Mouse (Mus musculus): ENCODE results near the gene Pak4. TPM values are rescaled to one million over a fixed set of nuclear protein-coding genes. Genes with fewer than 3 reads are reported as not detected.

Pak4 gene
- polyA plus RNA-seq (2015; fragmentation: Nextera tagmentation; extraction: Ambion mirVana), result 5.3 and 6.2 TPM in 2 replicates

DNA sequence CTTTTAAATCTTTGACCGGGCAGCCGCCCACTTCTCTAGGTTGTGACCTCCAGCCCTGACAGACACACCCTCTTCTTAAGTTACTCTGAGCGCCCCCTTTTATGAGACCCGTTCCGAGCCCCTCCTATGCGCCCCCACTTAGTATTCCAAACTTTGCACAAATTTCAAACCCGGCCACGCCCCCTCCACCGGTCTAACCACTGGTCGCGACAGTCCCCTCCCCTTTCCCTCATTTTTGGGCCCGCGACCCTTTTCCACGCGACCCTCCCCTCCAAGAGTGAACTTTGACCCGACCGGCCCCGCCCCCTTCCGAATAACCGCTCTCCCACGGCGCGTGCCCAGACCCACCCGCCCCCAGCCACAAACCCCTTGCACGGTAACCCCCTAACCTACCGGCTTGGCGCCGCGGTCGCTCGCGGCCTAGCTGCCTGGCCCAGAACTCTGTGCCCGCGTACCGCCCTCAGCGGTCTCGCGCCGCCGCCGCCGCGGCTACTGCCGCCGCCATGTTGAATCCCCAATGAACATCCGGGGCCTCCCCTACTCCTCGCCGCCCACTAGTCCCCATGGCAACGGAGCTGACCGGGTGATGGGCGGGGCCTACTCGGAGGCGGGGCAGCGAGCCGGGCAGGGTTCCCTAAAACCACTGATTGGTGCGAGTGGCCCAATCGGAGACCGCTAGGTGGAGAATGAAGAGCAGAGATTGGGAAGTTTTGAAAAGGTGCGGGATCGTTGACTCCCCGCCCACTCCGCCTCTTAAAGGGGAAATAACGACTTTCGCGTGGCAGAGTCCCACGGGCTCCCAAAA lies at the start of gene Pak4, which contains the start of gene Samd4b:
TSS of gene Pak4 (minus strand) at position 544 of the 805 bp plus-strand sequence.
TSS of gene Samd4b (minus strand) at position 503 of the 805 bp plus-strand sequence.
- H3K36me3 ChIP-seq (replicated peaks; ENCODE audit: insufficient read depth, low read length), result 0 out of 2 replicates have a peak, but pooled peaks cover 4% of the 10 kb centered on the region
- H3K4me2 ChIP-seq (ENCODE audit: low read depth, low read length), result peak within 1 kb of the TSS; percentile 96
- TF ChIP-seq EP300 (IDR thresholded peaks at IDR 0.05; ENCODE audit: low read depth), result peak; percentile 37; the same call in 1 of the 2 replicates
- peak; percentile 51 for TF ChIP-seq CTCF (IDR thresholded peaks at IDR 0.05; ENCODE audit: low read depth)
- H3K27me3 ChIP-seq (ENCODE audit: insufficient read depth, low read length), result no peaks in the 10 kb centered on the region
- under 1% methylated on average over 66 of the region's 66 CpGs for WGBS (ENCODE audit: insufficient replicate concordance)
- H3K9ac ChIP-seq (replicated peaks), result peak within 1 kb of the TSS; percentile 72
- ATAC-seq, result peak; percentile 91
- no peaks in the 10 kb centered on the region for H3K9me3 ChIP-seq (ENCODE audit: low read length)
- H3K27ac ChIP-seq (ENCODE audit: low read depth), result peak within 1 kb of the TSS; percentile 79
- peak; percentile 100 for DNase-seq
- H3K4me1 ChIP-seq (ENCODE audit: insufficient read depth), result peaks cover 40% of the 10 kb centered on the region
- peak within 1 kb of the TSS; percentile 79 for H3K4me3 ChIP-seq (ENCODE audit: low read depth, low read length)

DNA sequence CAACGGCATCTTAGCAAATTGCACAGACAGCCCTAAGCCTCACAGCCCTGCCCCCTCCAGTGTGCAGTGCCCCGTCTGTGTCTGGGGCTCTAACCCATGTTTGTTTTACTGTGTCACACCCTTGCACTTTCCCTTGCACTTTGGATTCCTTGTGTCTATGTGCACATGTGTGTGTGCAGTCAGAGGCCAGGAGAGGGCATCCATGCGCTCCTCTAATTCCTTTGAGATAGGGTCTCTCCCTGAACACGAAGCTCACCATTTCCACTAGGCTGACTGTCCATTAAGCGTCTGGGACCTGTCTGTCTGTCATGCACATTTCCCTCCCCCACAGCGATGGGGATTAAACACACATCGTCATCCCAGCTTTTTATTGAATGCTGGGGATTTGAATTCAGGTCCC lies 49.0 kb upstream of the Pak4 start:
- Histone ChIP-seq H3K4me1 (ENCODE audit: insufficient read depth) (no peaks in the 10 kb centered on the region), H3K9ac (replicated peaks) (no peak overlapping the region), H3K27me3 (ENCODE audit: insufficient read depth, low read length) (no peaks in the 10 kb centered on the region), H3K27ac (ENCODE audit: low read depth) (no peak overlapping the region), H3K4me2 (ENCODE audit: low read depth, low read length) (no peak overlapping the region), H3K36me3 (replicated peaks; ENCODE audit: insufficient read depth, low read length) (no peaks in the 10 kb centered on the region), H3K9me3 (ENCODE audit: low read length) (no peaks in the 10 kb centered on the region), H3K4me3 (ENCODE audit: low read depth, low read length) (no peak overlapping the region)
- no peak for DNase-seq
- 52% methylated on average over 7 of the region's 7 CpGs for WGBS (ENCODE audit: insufficient replicate concordance)
- ATAC-seq, result no peak
- peak; percentile 32 for TF ChIP-seq CTCF (IDR thresholded peaks at IDR 0.05; ENCODE audit: low read depth)
- TF ChIP-seq EP300 (IDR thresholded peaks at IDR 0.05; ENCODE audit: low read depth), result no peak

DNA sequence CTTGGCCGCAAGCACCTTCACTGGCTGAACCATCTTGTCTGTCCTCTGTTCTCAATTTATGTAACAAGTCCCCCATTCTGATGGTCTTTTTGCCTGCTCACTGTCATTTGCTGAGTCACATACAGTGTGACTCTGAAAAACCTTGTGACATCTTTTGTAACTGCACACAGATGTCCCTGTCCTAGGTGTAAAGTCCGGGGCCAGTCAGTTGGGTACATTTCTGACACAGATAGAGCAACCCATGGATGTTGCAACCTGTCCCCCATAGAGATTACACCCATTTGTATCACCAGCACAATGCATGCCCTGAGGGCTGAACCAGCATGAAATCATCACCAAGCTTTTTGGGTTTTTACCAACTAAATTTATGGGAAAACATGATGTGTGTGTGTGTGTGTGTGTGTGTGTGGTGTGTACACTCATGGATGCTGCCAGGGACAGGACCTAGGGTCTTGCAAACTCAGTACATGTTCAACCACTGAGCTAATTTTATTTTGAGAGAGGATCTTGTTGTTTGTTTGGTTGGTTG lies 48.0 kb upstream of the Pak4 start:
- DNase-seq, result peak; percentile 35

DNA sequence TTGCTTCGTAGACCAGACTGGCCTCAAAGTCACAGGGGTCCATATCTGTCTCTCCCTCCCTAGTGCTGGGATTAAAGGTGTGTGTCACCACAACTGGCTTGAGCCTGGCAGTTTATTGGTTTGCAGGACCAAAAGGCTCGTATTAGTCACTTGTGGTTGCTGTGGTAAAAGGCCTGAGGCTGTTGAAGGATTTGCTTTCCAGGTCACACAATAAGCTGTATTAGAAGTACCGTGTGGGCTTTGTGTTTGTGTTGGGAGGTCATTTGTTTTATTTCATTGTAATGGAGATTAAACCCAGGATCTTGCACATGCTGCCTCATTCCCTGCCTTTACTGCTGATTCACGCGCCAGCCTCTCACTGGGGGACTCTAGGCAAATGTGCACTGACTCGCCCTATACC lies 47.4 kb upstream of the Pak4 start:
- Histone ChIP-seq H3K27ac (ENCODE audit: low read depth) (0 out of 2 replicates have a peak overlapping the region, but pooled peaks have one; percentile 41), H3K27me3 (ENCODE audit: insufficient read depth, low read length) (no peaks in the 10 kb centered on the region), H3K9ac (replicated peaks) (no peak overlapping the region), H3K36me3 (replicated peaks; ENCODE audit: insufficient read depth, low read length) (no peaks in the 10 kb centered on the region), H3K4me2 (ENCODE audit: low read depth, low read length) (no peak overlapping the region), H3K4me3 (ENCODE audit: low read depth, low read length) (no peak overlapping the region), H3K4me1 (ENCODE audit: insufficient read depth) (no peaks in the 10 kb centered on the region), H3K9me3 (ENCODE audit: low read length) (no peaks in the 10 kb centered on the region)
- no peak for DNase-seq
- WGBS (ENCODE audit: insufficient replicate concordance), result 80% methylated on average over 6 of the region's 6 CpGs
- TF ChIP-seq CTCF (IDR thresholded peaks at IDR 0.05; ENCODE audit: low read depth), result no peak
- TF ChIP-seq EP300 (IDR thresholded peaks at IDR 0.05; ENCODE audit: low read depth), result no peak
- no peak for ATAC-seq

More for the DNA sequence above, 48.0 kb upstream of the Pak4 start:
- TF ChIP-seq EP300 (IDR thresholded peaks at IDR 0.05; ENCODE audit: low read depth) (peak; percentile 85), CTCF (IDR thresholded peaks at IDR 0.05; ENCODE audit: low read depth) (no peak)
- Histone ChIP-seq H3K4me3 (ENCODE audit: low read depth, low read length) (no peak overlapping the region), H3K27me3 (ENCODE audit: insufficient read depth, low read length) (no peaks in the 10 kb centered on the region), H3K36me3 (replicated peaks; ENCODE audit: insufficient read depth, low read length) (no peaks in the 10 kb centered on the region), H3K4me1 (ENCODE audit: insufficient read depth) (no peaks in the 10 kb centered on the region), H3K27ac (ENCODE audit: low read depth) (peak overlapping the region; percentile 50; the same call in 1 of the 2 replicates), H3K9ac (replicated peaks) (no peak overlapping the region), H3K4me2 (ENCODE audit: low read depth, low read length) (no peak overlapping the region), H3K9me3 (ENCODE audit: low read length) (no peaks in the 10 kb centered on the region)
- WGBS (ENCODE audit: insufficient replicate concordance), result 63% methylated on average over 2 of the region's 2 CpGs
- ATAC-seq, result peak; percentile 96

DNA sequence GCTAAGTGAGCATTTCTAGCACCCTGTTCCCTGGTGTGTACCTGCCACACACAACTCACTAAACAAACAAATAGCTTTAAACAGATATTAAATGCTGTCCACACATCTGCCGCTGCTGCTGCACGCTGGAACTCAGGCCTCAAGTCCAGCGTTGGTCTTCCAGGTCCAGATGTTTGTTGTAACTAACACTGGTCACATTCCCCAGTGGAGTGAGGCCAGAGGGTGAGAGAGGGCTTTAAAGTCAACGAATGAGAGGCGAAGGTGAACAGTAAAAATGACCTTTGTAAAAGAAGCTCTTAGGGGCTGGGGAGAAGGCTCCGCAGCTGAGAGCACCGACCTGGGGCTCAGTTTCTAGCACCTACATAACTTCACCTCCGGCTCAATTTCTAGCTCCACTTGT lies 43.6 kb upstream of the Pak4 start:
- H3K4me1 ChIP-seq (ENCODE audit: insufficient read depth), result 0 out of 2 replicates have a peak, but pooled peaks cover 2% of the 10 kb centered on the region
- H3K27me3 ChIP-seq (ENCODE audit: insufficient read depth, low read length), result no peaks in the 10 kb centered on the region
- WGBS (ENCODE audit: insufficient replicate concordance), result 64% methylated on average over 8 of the region's 8 CpGs
- no peaks in the 10 kb centered on the region for H3K9me3 ChIP-seq (ENCODE audit: low read length)
- no peak overlapping the region for H3K4me3 ChIP-seq (ENCODE audit: low read depth, low read length)
- ATAC-seq (no peak), DNase-seq (no peak)
- no peaks in the 10 kb centered on the region for H3K36me3 ChIP-seq (replicated peaks; ENCODE audit: insufficient read depth, low read length)
- H3K9ac ChIP-seq (replicated peaks), result no peak overlapping the region
- no peak overlapping the region for H3K4me2 ChIP-seq (ENCODE audit: low read depth, low read length)
- no peak for TF ChIP-seq CTCF (IDR thresholded peaks at IDR 0.05; ENCODE audit: low read depth)
- TF ChIP-seq EP300 (IDR thresholded peaks at IDR 0.05; ENCODE audit: low read depth), result no peak
- H3K27ac ChIP-seq (ENCODE audit: low read depth), result no peak overlapping the region

DNA sequence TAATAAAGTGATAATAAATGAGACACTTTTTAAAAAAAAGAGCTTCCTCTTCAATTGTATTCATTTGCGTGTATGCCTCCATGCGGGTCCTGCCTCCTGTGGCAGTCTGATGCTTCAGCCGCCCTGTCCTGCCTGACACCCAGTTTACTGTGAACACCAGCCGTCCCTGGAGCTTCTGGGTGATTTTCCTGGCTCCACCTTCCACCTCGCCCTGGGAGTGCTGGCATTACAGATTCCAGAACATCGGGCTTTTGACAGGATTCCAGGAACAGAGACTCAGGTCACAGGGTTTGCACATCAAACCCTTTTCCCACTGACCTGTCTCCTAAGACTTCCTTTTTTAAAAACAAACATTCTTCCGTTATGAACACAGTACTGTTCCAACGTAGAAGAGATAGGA lies 39.5 kb upstream of the Pak4 start:
- WGBS (ENCODE audit: insufficient replicate concordance), result 14% methylated on average over 8 of the region's 8 CpGs

More for the DNA sequence above, 39.5 kb upstream of the Pak4 start:
- H3K9ac ChIP-seq (replicated peaks), result no peak overlapping the region
- TF ChIP-seq EP300 (IDR thresholded peaks at IDR 0.05; ENCODE audit: low read depth) (no peak), CTCF (IDR thresholded peaks at IDR 0.05; ENCODE audit: low read depth) (no peak)
- no peak overlapping the region for H3K27ac ChIP-seq (ENCODE audit: low read depth)
- no peak overlapping the region for H3K4me2 ChIP-seq (ENCODE audit: low read depth, low read length)
- 0 out of 2 replicates have a peak, but pooled peaks cover 2% of the 10 kb centered on the region for H3K4me1 ChIP-seq (ENCODE audit: insufficient read depth)
- H3K27me3 ChIP-seq (ENCODE audit: insufficient read depth, low read length), result no peaks in the 10 kb centered on the region
- H3K36me3 ChIP-seq (replicated peaks; ENCODE audit: insufficient read depth, low read length), result no peaks in the 10 kb centered on the region
- H3K4me3 ChIP-seq (ENCODE audit: low read depth, low read length), result no peak overlapping the region
- ATAC-seq, result no peak
- no peak for DNase-seq
- H3K9me3 ChIP-seq (ENCODE audit: low read length), result no peaks in the 10 kb centered on the region

All from liver, postnatal 0 days (tissue).